Mouse (Mus musculus) midbrain, postnatal 0 days (tissue): ENCODE results near the gene Adgrg6. TPM values are rescaled to one million over a fixed set of nuclear protein-coding genes. Genes with fewer than 3 reads are reported as not detected.

Source experiments
- ATAC-seq: fragments of 200-750 bp; cut with Nextera tagmentation; 2 replicates; pipeline ENCODE4 v1.8.0; 2017; ENCODE audit warnings: moderate number of reproducible peaks, mild to moderate bottlenecking, moderate TSS enrichment, moderate library complexity; ENCODE audit not compliant: low FRiP score
- DNase-seq: peaks from one replicate; pipeline ENCODE4 v3.0.0-alpha.2; 2015; ENCODE audit warnings: low spot score
- H3K27ac ChIP-seq: fragments of 300-500 bp; sonication (generic); 2 replicates; pipeline ENCODE4 v1.5.1; 2014; ENCODE audit warnings: low read depth, mild to moderate bottlenecking, low read length, mixed read lengths
- H3K27me3 ChIP-seq: fragments of 300-500 bp; sonication (generic); 2 replicates; pipeline ENCODE4 v1.6.1; 2014; ENCODE audit warnings: low read length, control low read depth, mixed read lengths; ENCODE audit not compliant: insufficient read depth
- H3K36me3 ChIP-seq: fragments of 300-500 bp; sonication (generic); 2 replicates; pipeline ENCODE4 v1.6.1; 2014; ENCODE audit warnings: low read length, control low read depth, mixed read lengths; ENCODE audit not compliant: insufficient read depth
- H3K4me1 ChIP-seq: fragments of 300-500 bp; sonication (generic); 2 replicates; pipeline ENCODE4 v1.6.1; 2014; ENCODE audit warnings: mild to moderate bottlenecking, control low read depth, antibody characterized with exemption, low read length, mixed read lengths; ENCODE audit not compliant: insufficient read depth
- H3K4me2 ChIP-seq: fragments of 300-500 bp; sonication (generic); 2 replicates; pipeline ENCODE4 v1.6.1; 2014; ENCODE audit warnings: low read depth, mild to moderate bottlenecking, low read length, mixed read lengths; ENCODE audit not compliant: poor library complexity, severe bottlenecking
- H3K4me3 ChIP-seq: fragments of 300-500 bp; sonication (generic); 2 replicates; pipeline ENCODE4 v1.5.1; 2014; ENCODE audit warnings: low read depth, mild to moderate bottlenecking, low read length, moderate library complexity
- H3K9ac ChIP-seq: fragments of 300-500 bp; sonication (generic); replicated peaks from 2 replicates; pipeline ENCODE4 v1.6.1; 2014; ENCODE audit warnings: mild to moderate bottlenecking, low read length, moderate library complexity, mixed read lengths; ENCODE audit not compliant: poor library complexity, severe bottlenecking
- H3K9me3 ChIP-seq: fragments of 300-500 bp; sonication (generic); 2 replicates; pipeline ENCODE4 v1.6.1; 2016; ENCODE audit warnings: low read length, control low read depth
- CTCF ChIP-seq: IDR thresholded peaks from 2 replicates; pipeline ENCODE4 v1.5.1; 2016; ENCODE audit warnings: antibody characterized with exemption, mild to moderate bottlenecking
- WGBS: fragments of 180-500 bp; shearing (Covaris S2); extraction: QIAGEN DNeasy Blood & Tissue Kit; methylation state at CpG from one replicate; pipeline ENCODE4 v1.1.7; 2014; 5-methylcytosine and 5-hydroxymethylcytosine counted together
- polyA plus RNA-seq: library from polyadenylated mRNA; unstranded; fragments of >200 nt; fragmentation: Nextera tagmentation; extraction: Ambion mirVana; gene quantifications from 2 replicates; pipeline ENCODE4 v1.2.1, GENCODE M21; 2015
- total RNA-seq: library from RNA; depleted of rRNA; stranded (reverse); fragments of >200 nt; gene quantifications from 2 replicates; pipeline ENCODE4 v1.2.3, GENCODE M21; 2014

Adgrg6 gene
- total and polyA plus RNA-seq, 2 experiments from 2014 or later: 0.86 to 3.0 TPM

GRCm38 (mm10) chr10:14454481-14454880 lies 91.0 kb downstream of the Adgrg6 start:
- Histone ChIP-seq H3K4me2 (no peak overlapping the region), H3K27ac (no peak overlapping the region), H3K27me3 (no peaks in the 10 kb centered on the region), H3K36me3 (no peaks in the 10 kb centered on the region), H3K9me3 (no peaks in the 10 kb centered on the region), H3K4me1 (no peaks in the 10 kb centered on the region), H3K9ac (no peak overlapping the region), H3K4me3 (no peak overlapping the region)
- ATAC-seq (no peak; the same call in 1 of the 2 replicates), DNase-seq (peak; percentile 34)
- TF ChIP-seq CTCF: no peak
- WGBS: 82% methylated on average over 4 of the region's 4 CpGs

GRCm38 (mm10) chr10:14451811-14452210 lies 93.6 kb downstream of the Adgrg6 start:
- 32% methylated on average over 3 of the region's 3 CpGs for WGBS
- TF ChIP-seq CTCF: peak; percentile 75
- no peak overlapping the region for H3K9ac ChIP-seq
- DNase-seq (peak; percentile 55), ATAC-seq (0 out of 2 replicates have a peak, but pooled peaks have one; percentile 54)
- no peak overlapping the region for H3K4me3 ChIP-seq
- no peak overlapping the region for H3K4me2 ChIP-seq
- H3K36me3 ChIP-seq: no peaks in the 10 kb centered on the region
- H3K27me3 ChIP-seq: no peaks in the 10 kb centered on the region
- no peak overlapping the region for H3K27ac ChIP-seq
- no peaks in the 10 kb centered on the region for H3K4me1 ChIP-seq
- H3K9me3 ChIP-seq: no peaks in the 10 kb centered on the region

- no peak overlapping the region for H3K9ac ChIP-seq
- no peaks in the 10 kb centered on the region for H3K36me3 ChIP-seq
- TF ChIP-seq CTCF: peak; percentile 47
- no peak overlapping the region for H3K4me2 ChIP-seq
- ATAC-seq (no peak), DNase-seq (no peak)
- H3K9me3 ChIP-seq: no peaks in the 10 kb centered on the region
- WGBS: 72% methylated on average over 7 of the region's 7 CpGs
- H3K4me3 ChIP-seq: no peak overlapping the region
- H3K27me3 ChIP-seq: no peaks in the 10 kb centered on the region
- H3K4me1 ChIP-seq: no peaks in the 10 kb centered on the region
- H3K27ac ChIP-seq: no peak overlapping the region
Measured at GRCm38 (mm10) chr10:14450073-14450472, 95.4 kb downstream of the Adgrg6 start.

- Histone ChIP-seq H3K9ac (no peak overlapping the region), H3K27ac (no peak overlapping the region), H3K9me3 (no peaks in the 10 kb centered on the region), H3K4me2 (no peak overlapping the region), H3K4me3 (no peak overlapping the region), H3K4me1 (no peaks in the 10 kb centered on the region), H3K27me3 (no peaks in the 10 kb centered on the region), H3K36me3 (no peaks in the 10 kb centered on the region)
- no peak for TF ChIP-seq CTCF
- no peak for DNase-seq
- ATAC-seq: no peak
- WGBS: 92% methylated on average over 12 of the region's 12 CpGs
Measured at GRCm38 (mm10) chr10:14445590-14446291, 99.7 kb downstream of the Adgrg6 start.

DNA sequence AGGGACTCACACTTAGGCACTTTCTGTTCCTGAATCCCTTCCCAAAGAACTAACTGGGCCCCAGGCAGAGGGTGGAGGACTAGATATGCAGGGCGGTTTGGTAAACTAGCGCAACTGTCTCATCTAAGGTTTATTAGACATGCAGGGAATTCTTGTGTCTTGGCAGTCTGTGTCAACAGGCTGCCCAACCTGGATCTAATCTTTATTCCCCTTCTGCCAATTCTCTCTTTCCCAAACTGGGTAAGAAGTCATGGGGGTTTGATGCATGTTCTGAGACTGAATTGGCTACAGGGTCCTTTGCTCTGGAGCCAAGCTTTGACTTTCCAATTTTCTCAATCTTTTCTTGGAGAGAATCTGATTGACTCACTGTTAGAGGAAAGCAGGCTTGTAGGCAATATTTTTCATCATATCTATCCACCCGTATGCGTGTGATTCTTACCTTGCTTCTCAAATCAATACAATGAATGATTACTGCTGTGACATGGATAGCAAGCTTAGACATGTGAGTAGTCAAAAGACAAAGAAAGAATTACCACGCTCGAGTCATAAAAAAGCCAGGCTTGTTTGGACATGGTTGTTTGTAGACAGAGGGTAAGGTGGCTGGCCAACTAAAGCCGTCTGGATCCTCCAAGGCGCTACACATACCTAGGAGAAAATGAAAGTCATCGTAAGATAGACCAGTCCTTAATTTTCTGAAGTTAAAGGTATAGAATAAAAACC lies 104.4 kb downstream of the Adgrg6 start:
- H3K4me2 ChIP-seq: no peak overlapping the region
- no peak for DNase-seq
- no peaks in the 10 kb centered on the region for H3K4me1 ChIP-seq
- ATAC-seq: no peak
- no peak overlapping the region for H3K4me3 ChIP-seq
- H3K27me3 ChIP-seq: no peaks in the 10 kb centered on the region
- H3K9me3 ChIP-seq: no peaks in the 10 kb centered on the region
- no peak for TF ChIP-seq CTCF
- WGBS: 94% methylated on average over 9 of the region's 9 CpGs
- H3K9ac ChIP-seq: no peak overlapping the region
- no peak overlapping the region for H3K27ac ChIP-seq
- H3K36me3 ChIP-seq: no peaks in the 10 kb centered on the region

- Histone ChIP-seq H3K36me3 (no peaks in the 10 kb centered on the region), H3K4me3 (no peak overlapping the region), H3K27ac (no peak overlapping the region), H3K9ac (no peak overlapping the region), H3K9me3 (peaks cover 2% of the 10 kb centered on the region; the same call in 1 of the 2 replicates), H3K4me2 (no peak overlapping the region), H3K27me3 (no peaks in the 10 kb centered on the region), H3K4me1 (no peaks in the 10 kb centered on the region)
- DNase-seq (peak; percentile 74), ATAC-seq (no peak)
- TF ChIP-seq CTCF: peak; percentile 73
- WGBS: 80% methylated on average over 1 of the region's 1 CpGs
Measured at GRCm38 (mm10) chr10:14404070-14404469, 141.4 kb downstream of the Adgrg6 start.
